Mouse (Mus musculus) heart, embryonic 14.5 days (tissue): ENCODE results near the gene Gm21887. TPM values are rescaled to one million over a fixed set of nuclear protein-coding genes. Genes with fewer than 3 reads are reported as not detected.
"Not testable (repeated sequence)": the region's sequence is repeated elsewhere in the genome, so short reads cannot be mapped to it uniquely, and the experiment has no call there.

Source experiments
- ATAC-seq: fragments of 200-750 bp; cut with Nextera tagmentation; 2 replicates; pipeline ENCODE4 v1.8.0; 2017; ENCODE audit warnings: low read depth, moderate TSS enrichment; ENCODE audit not compliant: insufficient number of reproducible peaks, insufficient read depth, low FRiP score
- H3K27ac ChIP-seq, 2 experiments: fragments of 200-500 bp in 1 of 2; fragments of 300-500 bp in 1 of 2; sonication (generic) in 1 of 2; replicated peaks in 1 of 2; 2 replicates each; pipeline ENCODE4 v1.5.1; 2012 to 2014; ENCODE audit warnings: low read depth in 2 of 2, low read length in 2 of 2, control low read depth in 1 of 2, mild to moderate bottlenecking in 1 of 2, mixed read lengths in 1 of 2; ENCODE audit not compliant: control insufficient read depth in 1 of 2, insufficient read depth in 1 of 2
- H3K27me3 ChIP-seq: fragments of 300-500 bp; sonication (generic); 2 replicates; pipeline ENCODE4 v1.6.1; 2014; ENCODE audit warnings: mild to moderate bottlenecking, low read length, control low read depth; ENCODE audit not compliant: control insufficient read depth, insufficient read depth
- H3K36me3 ChIP-seq: fragments of 300-500 bp; sonication (generic); 2 replicates; pipeline ENCODE4 v1.6.1; 2014; ENCODE audit warnings: mild to moderate bottlenecking, control low read depth, low read length, mixed read lengths; ENCODE audit not compliant: control insufficient read depth, insufficient read depth
- H3K4me1 ChIP-seq, 2 experiments: fragments of 200-500 bp in 1 of 2; fragments of 300-500 bp in 1 of 2; sonication (generic) in 1 of 2; 2 replicates each; pipeline ENCODE4 v1.6.1; 2012 to 2014; ENCODE audit warnings: low read length in 2 of 2, control low read depth in 1 of 2, mixed read lengths in 1 of 2; ENCODE audit not compliant: control insufficient read depth in 2 of 2, insufficient read depth in 2 of 2
- H3K4me2 ChIP-seq: fragments of 300-500 bp; sonication (generic); 2 replicates; pipeline ENCODE4 v1.6.1; 2014; ENCODE audit warnings: mild to moderate bottlenecking, low read length
- H3K4me3 ChIP-seq, 2 experiments: fragments of 200-500 bp in 1 of 2; fragments of 300-500 bp in 1 of 2; sonication (generic) in 1 of 2; 2 replicates each; pipeline ENCODE4 v1.5.1; 2012 to 2014; ENCODE audit warnings: low read length in 2 of 2, mild to moderate bottlenecking in 2 of 2, control low read depth in 1 of 2, low read depth in 1 of 2, moderate library complexity in 1 of 2; ENCODE audit not compliant: control insufficient read depth in 1 of 2, insufficient read depth in 1 of 2
- H3K9ac ChIP-seq: fragments of 300-500 bp; sonication (generic); 2 replicates; pipeline ENCODE4 v1.6.1; 2014; ENCODE audit warnings: mild to moderate bottlenecking, low read length
- H3K9me3 ChIP-seq: fragments of 300-500 bp; sonication (generic); 2 replicates; pipeline ENCODE4 v1.6.1; 2016; ENCODE audit warnings: low read length, control low read depth; ENCODE audit not compliant: control insufficient read depth
- WGBS: fragments of 180-500 bp; shearing (Covaris S2); extraction: QIAGEN DNeasy Blood & Tissue Kit; methylation state at CpG from one replicate; pipeline ENCODE4 v1.1.7; 2014; 5-methylcytosine and 5-hydroxymethylcytosine counted together
- polyA plus RNA-seq: library from polyadenylated mRNA; unstranded; fragments of >200 nt; fragmentation: Nextera tagmentation; extraction: Ambion mirVana; gene quantifications from 2 replicates; pipeline ENCODE4 v1.2.1, GENCODE M21; 2014

Gm21887 gene
- polyA plus RNA-seq, 1 experiment from 2014 or later = 228 TPM

DNA sequence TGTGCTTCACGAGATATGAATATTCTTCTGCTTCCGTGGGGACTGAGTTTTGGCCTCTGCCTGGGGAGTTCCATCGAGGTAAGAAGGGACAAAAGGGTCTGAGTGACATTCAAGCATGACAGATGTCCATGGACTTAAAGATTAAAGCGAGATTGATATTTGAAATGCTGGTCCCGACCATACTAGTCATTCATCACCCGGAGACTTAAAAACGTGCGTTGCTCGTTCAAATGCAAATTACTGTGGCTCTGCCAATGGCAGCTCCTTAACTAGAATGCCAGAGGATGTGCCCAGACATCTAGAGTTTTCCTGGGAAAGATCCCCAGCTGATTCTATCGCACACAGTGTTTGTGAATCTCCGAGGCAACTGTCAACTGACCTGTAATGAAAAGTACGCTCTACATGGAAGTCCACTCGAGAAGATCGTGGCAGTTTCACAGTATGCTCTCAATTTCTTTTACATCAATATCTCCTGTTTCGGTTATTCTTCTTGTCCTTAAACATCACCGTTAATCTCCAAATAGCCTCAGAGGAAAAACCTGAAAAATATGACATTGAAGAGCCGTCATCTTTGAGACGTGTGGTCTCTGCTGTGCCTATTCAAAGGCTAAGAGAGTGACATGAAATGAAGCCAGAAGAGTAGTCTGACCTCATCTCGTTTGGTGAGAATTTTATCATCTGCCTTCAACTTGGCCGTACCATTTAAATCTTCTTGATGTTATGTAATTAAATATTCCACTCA lies 29.8 kb upstream of the Gm21887 start:
- Histone ChIP-seq H3K27ac (peak overlapping the region in 1 of 2 experiments; percentile 43; a peak in 3 of 4 replicates), H3K36me3 (peaks cover 51% of the 10 kb centered on the region), H3K9me3 (peaks cover 28% of the 10 kb centered on the region), H3K4me2 (peak overlapping the region; percentile 28)
- not testable (repeated sequence) for H3K4me3 ChIP-seq, H3K9ac ChIP-seq, H3K4me1 ChIP-seq, ATAC-seq, H3K27me3 ChIP-seq
- WGBS = 73% methylated on average over 20 of the region's 20 CpGs

DNA sequence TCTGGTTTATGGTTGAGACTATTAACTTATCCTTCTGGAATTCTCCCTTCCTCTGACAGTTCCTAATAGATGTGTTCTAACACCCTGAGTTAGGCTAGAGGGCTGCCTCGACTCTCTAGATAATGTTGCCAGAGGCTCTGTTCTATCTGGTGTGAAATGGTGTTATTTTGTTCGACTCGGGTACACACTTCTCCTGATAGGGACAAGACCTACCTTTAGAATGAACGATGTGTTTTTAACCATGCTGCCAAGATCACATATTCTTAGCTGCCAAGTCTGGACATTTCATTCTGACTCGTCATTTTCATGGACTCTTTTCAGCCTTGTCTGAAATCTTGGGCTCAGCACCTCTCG lies 29.3 kb upstream of the Gm21887 start:
- not testable (repeated sequence) for ATAC-seq, H3K27me3 ChIP-seq, H3K4me3 ChIP-seq, H3K4me1 ChIP-seq, H3K9ac ChIP-seq, H3K4me2 ChIP-seq
- WGBS = 63% methylated on average over 6 of the region's 6 CpGs
- peaks cover 53% of the 10 kb centered on the region for H3K36me3 ChIP-seq
- peaks cover 31% of the 10 kb centered on the region for H3K9me3 ChIP-seq
- peak overlapping the region; percentile 25 to 44; a peak in 3 of 4 replicates for H3K27ac ChIP-seq

DNA sequence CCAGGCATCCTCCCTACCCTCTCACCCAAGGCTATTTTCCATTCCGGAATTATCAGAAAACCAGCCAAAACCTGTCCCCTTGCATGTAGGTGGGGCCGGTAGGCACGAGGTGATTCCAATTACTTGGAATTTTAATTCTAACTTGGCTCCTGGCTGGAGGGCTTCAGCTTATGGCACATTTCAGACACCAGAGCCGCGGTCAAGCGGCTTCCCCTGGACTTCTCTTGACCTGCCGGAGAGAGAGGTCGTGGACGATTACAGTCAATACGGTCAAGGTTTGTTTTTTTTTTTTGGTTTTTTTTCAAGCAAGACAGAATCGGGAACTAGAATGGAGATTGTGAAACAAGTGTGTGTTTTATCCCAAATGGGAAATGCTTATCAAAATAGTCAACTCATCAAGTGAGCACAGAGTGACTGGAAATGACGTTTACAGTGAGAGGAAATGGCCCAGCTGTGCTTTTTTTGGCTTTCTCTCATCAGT lies 28.6 kb upstream of the Gm21887 start:
- Histone ChIP-seq H3K27ac (peak overlapping the region; percentile 25 to 44), H3K36me3 (peaks cover 59% of the 10 kb centered on the region), H3K9ac (no peak overlapping the region), H3K9me3 (peaks cover 35% of the 10 kb centered on the region), H3K4me1 (peaks cover 6 to 7% of the 10 kb centered on the region in 2 experiments; a peak in 3 of 4 replicates), H3K27me3 (no peaks in the 10 kb centered on the region), H3K4me3 (no peak overlapping the region), H3K4me2 (0 out of 2 replicates have a peak overlapping the region, but pooled peaks have one; percentile 1)
- ATAC-seq = no peak
- 68% methylated on average over 12 of the region's 12 CpGs for WGBS

DNA sequence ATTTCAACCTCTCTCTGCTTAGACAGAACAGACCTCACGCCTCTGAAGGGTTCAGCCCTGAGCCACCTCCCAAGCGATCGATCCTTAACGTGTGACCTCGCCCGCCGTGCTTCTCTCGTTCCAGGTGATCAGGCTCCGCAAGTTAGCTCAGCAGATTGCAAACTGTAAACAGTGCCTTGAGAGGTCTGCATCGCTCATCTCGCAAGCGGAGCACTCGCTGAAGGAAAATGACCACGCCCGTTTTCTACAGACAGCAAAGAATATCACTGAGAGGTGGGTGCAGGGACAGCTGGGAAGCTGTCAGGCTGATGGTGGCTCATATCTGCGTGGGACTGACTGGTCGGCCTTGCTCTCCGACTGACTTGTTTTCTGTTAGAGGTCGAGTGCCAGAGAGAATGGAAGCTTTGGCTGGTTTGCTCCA lies 27.7 kb upstream of the Gm21887 start:
- H3K4me2 ChIP-seq, H3K4me3 ChIP-seq, ATAC-seq, H3K27ac ChIP-seq, H3K9ac ChIP-seq, H3K27me3 ChIP-seq, H3K4me1 ChIP-seq: not testable (repeated sequence)
- H3K9me3 ChIP-seq = peaks cover 40% of the 10 kb centered on the region
- H3K36me3 ChIP-seq = peaks cover 67% of the 10 kb centered on the region
- 72% methylated on average over 19 of the region's 19 CpGs for WGBS

DNA sequence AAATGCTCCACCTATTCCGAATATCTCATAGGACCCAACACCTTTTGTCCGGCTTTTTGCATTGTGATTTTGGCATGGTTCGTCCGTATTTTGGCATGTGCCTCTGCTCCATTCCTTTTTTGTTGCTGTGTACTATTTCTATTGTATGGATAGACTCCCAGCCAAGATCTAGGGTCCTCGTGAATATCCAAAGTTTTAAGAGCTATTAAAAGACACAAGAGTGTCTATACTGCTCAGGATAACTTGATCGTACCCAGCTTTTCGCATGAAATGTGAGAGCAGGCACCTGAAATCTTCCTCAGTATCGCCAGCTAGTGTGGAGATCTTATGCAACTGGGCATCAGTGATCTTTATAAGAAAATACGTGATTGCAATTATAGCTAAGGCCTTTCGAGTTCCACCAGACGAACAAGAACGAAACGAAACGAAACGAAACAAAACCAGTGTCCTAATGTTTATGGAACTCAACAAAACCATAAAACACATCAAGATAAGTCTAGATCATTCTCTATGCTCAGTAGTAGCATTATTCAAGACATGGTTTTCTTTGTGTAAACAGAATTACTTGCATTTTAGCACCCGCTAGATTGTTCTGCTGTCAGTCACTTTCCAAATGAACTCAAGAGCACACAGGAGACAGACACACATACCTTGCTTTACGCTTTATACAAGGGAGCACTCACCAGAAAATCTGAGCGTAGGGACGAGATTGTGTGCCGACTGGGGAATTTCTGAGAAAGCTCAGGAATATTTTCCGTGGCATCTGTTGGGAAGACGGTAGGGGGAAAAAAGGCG lies 26.7 kb upstream of the Gm21887 start:
- WGBS = 83% methylated on average over 23 of the region's 23 CpGs
- not testable (repeated sequence) for H3K9ac ChIP-seq, H3K27me3 ChIP-seq, H3K27ac ChIP-seq, H3K4me3 ChIP-seq, H3K4me1 ChIP-seq, ATAC-seq, H3K4me2 ChIP-seq
- Histone ChIP-seq H3K36me3 (peaks cover 74% of the 10 kb centered on the region), H3K9me3 (peaks cover 49% of the 10 kb centered on the region)

DNA sequence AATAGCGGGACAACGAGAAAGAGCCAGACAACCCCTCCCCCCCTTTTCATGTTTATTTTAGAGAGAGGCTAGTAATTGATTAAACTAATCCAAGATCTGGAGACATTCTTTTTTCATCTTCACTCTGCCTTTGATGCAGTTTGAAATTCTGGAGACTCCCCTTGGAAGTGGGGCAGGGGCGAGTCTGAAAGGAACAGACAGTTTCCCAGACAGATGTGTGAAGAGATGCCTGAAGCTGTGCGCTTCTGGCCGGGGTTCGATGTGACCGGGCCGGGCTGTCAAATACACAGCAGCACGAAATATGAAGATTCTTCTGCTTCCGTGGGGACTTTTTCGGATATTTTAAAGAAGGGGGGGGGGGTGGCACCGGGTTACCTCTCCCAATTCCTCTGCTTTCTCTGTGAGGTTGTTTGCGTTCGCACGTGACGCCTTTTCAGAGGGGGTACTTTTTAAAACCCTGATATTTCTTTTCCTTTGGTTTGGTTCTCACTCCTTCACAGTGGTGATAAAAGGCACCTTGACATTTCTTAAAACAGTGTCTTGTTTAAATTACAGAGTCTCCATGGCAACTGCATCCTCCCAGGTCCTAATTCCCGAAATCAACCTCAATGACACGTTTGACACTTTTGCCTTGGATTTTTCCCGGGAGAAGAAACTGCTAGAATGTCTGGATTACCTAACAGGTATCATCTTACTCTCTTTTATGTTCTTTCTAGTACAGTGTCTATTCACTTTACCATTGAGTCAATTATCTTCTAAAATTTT lies 25.9 kb upstream of the Gm21887 start:
- peaks cover 52% of the 10 kb centered on the region for H3K9me3 ChIP-seq
- not testable (repeated sequence) for ATAC-seq
- 81% methylated on average over 19 of the region's 19 CpGs for WGBS

DNA sequence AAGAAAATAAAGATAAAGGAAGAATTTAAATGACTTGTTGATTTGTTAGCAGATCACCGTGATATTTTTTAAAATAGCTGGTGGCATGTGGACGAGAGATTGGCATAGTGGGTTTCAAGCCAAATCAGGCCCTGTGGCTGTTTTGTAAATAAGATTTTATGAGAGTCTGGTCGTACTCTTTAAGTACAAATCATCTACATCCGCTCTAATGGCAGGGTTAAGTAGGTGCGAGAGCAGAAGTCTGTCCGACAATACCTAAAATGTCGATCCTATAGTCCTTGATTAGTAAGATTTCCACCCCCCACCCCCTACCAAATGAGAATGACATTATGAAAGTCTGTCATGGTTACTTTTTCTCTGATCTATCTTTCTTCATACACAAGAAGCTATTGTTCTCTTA lies 25.1 kb upstream of the Gm21887 start:
- not testable (repeated sequence) for H3K9ac ChIP-seq, H3K27ac ChIP-seq, H3K4me1 ChIP-seq, H3K4me2 ChIP-seq, H3K4me3 ChIP-seq, H3K27me3 ChIP-seq, ATAC-seq
- 82% methylated on average over 7 of the region's 7 CpGs for WGBS
- peaks cover 56% of the 10 kb centered on the region for H3K9me3 ChIP-seq
- peaks cover 84% of the 10 kb centered on the region for H3K36me3 ChIP-seq

More for the DNA sequence above, 25.9 kb upstream of the Gm21887 start:
- H3K36me3 ChIP-seq = peaks cover 77% of the 10 kb centered on the region
- H3K4me1 ChIP-seq, H3K27ac ChIP-seq, H3K4me3 ChIP-seq, H3K27me3 ChIP-seq, H3K4me2 ChIP-seq, H3K9ac ChIP-seq: not testable (repeated sequence)
